Mouse (Mus musculus): ENCODE data around the gene Hist1h3g.
"Not testable (repeated sequence)": the region's sequence is repeated elsewhere in the genome, so short reads cannot be mapped to it uniquely, and the experiment has no call there.

Hist1h3g gene

GRCm38 (mm10) chr13:23555839-23556416, 20.7 kb downstream of the Hist1h3g start:
- DNase-seq (ENCODE audit: low read depth, low spot score), result peak; percentile 96

GRCm38 (mm10) chr13:23556906-23557305, 21.7 kb downstream of the Hist1h3g start:
- no peak for DNase-seq (ENCODE audit: low read depth, low spot score)

- DNase-seq (ENCODE audit: low read depth, low spot score), result not testable (repeated sequence)
Observed at GRCm38 (mm10) chr13:23560699-23561098, 25.5 kb downstream of the Hist1h3g start.

- not testable (repeated sequence) for DNase-seq (ENCODE audit: low read depth, low spot score)
Observed at GRCm38 (mm10) chr13:23561531-23561882, 26.3 kb downstream of the Hist1h3g start.

- DNase-seq (ENCODE audit: low read depth, low spot score), result peak; percentile 97
Observed at GRCm38 (mm10) chr13:23561883-23562659, 26.8 kb downstream of the Hist1h3g start, which contains the start of gene Hist1h3e. Hist1h3e (minus strand) TSS chr13:23562369.

- peak; percentile 84 for DNase-seq (ENCODE audit: low read depth, low spot score)
Observed at GRCm38 (mm10) chr13:23562699-23563462, 27.7 kb downstream of the Hist1h3g start.

- DNase-seq (ENCODE audit: low read depth, low spot score), result no peak
Observed at GRCm38 (mm10) chr13:23564482-23564881, 29.3 kb downstream of the Hist1h3g start.

- peak; percentile 40 for DNase-seq (ENCODE audit: low read depth, low spot score)
Observed at GRCm38 (mm10) chr13:23570261-23571021, 35.2 kb downstream of the Hist1h3g start.

GRCm38 (mm10) chr13:23571022-23571503, 35.8 kb downstream of the Hist1h3g start, which contains the start of the genes Hist1h2ae and Hist1h2bg:
Hist1h2ae (minus strand) TSS chr13:23571220.
Hist1h2bg (plus strand) TSS chr13:23571396.
- peak; percentile 94 for DNase-seq (ENCODE audit: low read depth, low spot score)

- DNase-seq (ENCODE audit: low read depth, low spot score), result not testable (repeated sequence)
Observed at GRCm38 (mm10) chr13:23571504-23572217, 36.4 kb downstream of the Hist1h3g start.

GRCm38 (mm10) chr13:23572218-23573033, 37.2 kb downstream of the Hist1h3g start:
- peak; percentile 56 for DNase-seq (ENCODE audit: low read depth, low spot score)

GRCm38 (mm10) chr13:23573034-23573897, 38.0 kb downstream of the Hist1h3g start:
- peak; percentile 43 for DNase-seq (ENCODE audit: low read depth, low spot score)

GRCm38 (mm10) chr13:23573898-23574524, 38.8 kb downstream of the Hist1h3g start, which contains the start of the genes Hist1h2bf and Hist1h2ad:
Hist1h2bf (minus strand) TSS chr13:23574196.
Hist1h2ad (plus strand) TSS chr13:23574381.
- peak; percentile 99 for DNase-seq (ENCODE audit: low read depth, low spot score)

GRCm38 (mm10) chr13:23574546-23575170, 39.4 kb downstream of the Hist1h3g start:
- peak; percentile 61 for DNase-seq (ENCODE audit: low read depth, low spot score)

GRCm38 (mm10) chr13:23575271-23575851, 40.1 kb downstream of the Hist1h3g start, which contains the start of gene Hist1h3d:
Hist1h3d (plus strand) TSS chr13:23575763.
- peak; percentile 86 for DNase-seq (ENCODE audit: low read depth, low spot score)

GRCm38 (mm10) chr13:23575864-23576313, 40.7 kb downstream of the Hist1h3g start:
- DNase-seq (ENCODE audit: low read depth, low spot score), result peak; percentile 50

GRCm38 (mm10) chr13:23576351-23576881, 41.2 kb downstream of the Hist1h3g start:
- peak; percentile 87 for DNase-seq (ENCODE audit: low read depth, low spot score)
